Mouse (Mus musculus) intestine, embryonic 14.5 days (tissue): ENCODE results near the gene Insrr. TPM values are rescaled to one million over a fixed set of nuclear protein-coding genes. Genes with fewer than 3 reads are reported as not detected.

ENCODE experiments used
- ATAC-seq: fragments of 200-750 bp; cut with Nextera tagmentation; replicated peaks from 2 replicates; pipeline ENCODE4 v1.8.0; 2017; ENCODE audit warnings: low read depth, moderate number of reproducible peaks, moderate TSS enrichment, moderate library complexity; ENCODE audit not compliant: low FRiP score, low TSS enrichment
- DNase-seq: peaks from one replicate; pipeline ENCODE4 v3.0.0-alpha.2; 2018; ENCODE audit warnings: low spot score
- H3K27ac ChIP-seq: fragments of 300-500 bp; sonication (generic); 2 replicates; pipeline ENCODE4 v1.5.1; 2014; ENCODE audit warnings: low read depth, mild to moderate bottlenecking, control low read depth
- H3K27me3 ChIP-seq: fragments of 300-500 bp; sonication (generic); replicated peaks from 2 replicates; pipeline ENCODE4 v1.6.1; 2014; ENCODE audit warnings: low read length, control low read depth; ENCODE audit not compliant: control insufficient read depth, insufficient read depth
- H3K36me3 ChIP-seq: fragments of 300-500 bp; sonication (generic); 2 replicates; pipeline ENCODE4 v1.6.1; 2014; ENCODE audit warnings: low read length, control low read depth; ENCODE audit not compliant: control insufficient read depth, insufficient read depth
- H3K4me1 ChIP-seq: fragments of 300-500 bp; sonication (generic); replicated peaks from 2 replicates; pipeline ENCODE4 v1.6.1; 2014; ENCODE audit warnings: low read length, control low read depth, mixed read lengths; ENCODE audit not compliant: control insufficient read depth, insufficient read depth
- H3K4me2 ChIP-seq: fragments of 300-500 bp; sonication (generic); 2 replicates; pipeline ENCODE4 v1.6.1; 2014; ENCODE audit warnings: low read length
- H3K4me3 ChIP-seq: fragments of 300-500 bp; sonication (generic); 2 replicates; pipeline ENCODE4 v1.5.1; 2014; ENCODE audit warnings: low read depth, low read length, control low read depth, mixed read lengths
- H3K9ac ChIP-seq: fragments of 300-500 bp; sonication (generic); 2 replicates; pipeline ENCODE4 v1.6.1; 2014; ENCODE audit warnings: mild to moderate bottlenecking, low read length
- H3K9me3 ChIP-seq: fragments of 300-500 bp; sonication (generic); 2 replicates; pipeline ENCODE4 v1.6.1; 2016; ENCODE audit warnings: low read length, control low read depth; ENCODE audit not compliant: control insufficient read depth
- WGBS: fragments of 180-500 bp; shearing (Covaris S2); extraction: QIAGEN DNeasy Blood & Tissue Kit; methylation state at CpG from one replicate; pipeline ENCODE4 v1.1.7; 2014; 5-methylcytosine and 5-hydroxymethylcytosine counted together
- polyA plus RNA-seq: library from polyadenylated mRNA; unstranded; fragments of >200 nt; fragmentation: Nextera tagmentation; extraction: Ambion mirVana; gene quantifications from 2 replicates; pipeline ENCODE4 v1.2.1, GENCODE M21; 2014

The Insrr gene
- polyA plus RNA-seq, 1 experiment from 2014 or later = 0.72 TPM

GRCm38 (mm10) chr3:87761408-87762375, 35.1 kb upstream of the Insrr start:
- Histone ChIP-seq H3K9ac (no peak overlapping the region), H3K27ac (no peak overlapping the region), H3K4me1 (peaks cover 38% of the 10 kb centered on the region), H3K27me3 (no peaks in the 10 kb centered on the region), H3K36me3 (0 out of 2 replicates have a peak, but pooled peaks cover 5% of the 10 kb centered on the region), H3K9me3 (no peaks in the 10 kb centered on the region), H3K4me2 (no peak overlapping the region), H3K4me3 (no peak overlapping the region)
- ATAC-seq (0 out of 2 replicates have a peak, but pooled peaks have one; percentile 4), DNase-seq (no peak)
- 60% methylated on average over 20 of the region's 20 CpGs for WGBS

- 35% methylated on average over 4 of the region's 4 CpGs for WGBS
- peak overlapping the region; percentile 49 for H3K4me2 ChIP-seq
- 0 out of 2 replicates have a peak overlapping the region, but pooled peaks have one; percentile 15 for H3K4me3 ChIP-seq
- DNase-seq (no peak), ATAC-seq (no peak)
- H3K4me1 ChIP-seq = peaks cover 50% of the 10 kb centered on the region
- H3K27me3 ChIP-seq = no peaks in the 10 kb centered on the region
- no peaks in the 10 kb centered on the region for H3K9me3 ChIP-seq
- H3K36me3 ChIP-seq = 0 out of 2 replicates have a peak, but pooled peaks cover 5% of the 10 kb centered on the region
- H3K27ac ChIP-seq = peak overlapping the region; percentile 94
- 0 out of 2 replicates have a peak overlapping the region, but pooled peaks have one; percentile 29 for H3K9ac ChIP-seq
These were observed 33.5 kb upstream of the Insrr start for GRCm38 (mm10) chr3:87763202-87763601.

- Histone ChIP-seq H3K4me3 (peak overlapping the region; percentile 15), H3K36me3 (0 out of 2 replicates have a peak, but pooled peaks cover 5% of the 10 kb centered on the region), H3K4me2 (peak overlapping the region; percentile 49), H3K27ac (peak overlapping the region; percentile 94), H3K9me3 (no peaks in the 10 kb centered on the region), H3K9ac (peak overlapping the region; percentile 29; the same call in 1 of the 2 replicates), H3K27me3 (no peaks in the 10 kb centered on the region), H3K4me1 (peaks cover 50% of the 10 kb centered on the region)
- ATAC-seq (peak; percentile 49), DNase-seq (peak; percentile 88)
- WGBS = 15% methylated on average over 15 of the region's 15 CpGs
These were observed 33.0 kb upstream of the Insrr start for GRCm38 (mm10) chr3:87763683-87764289.

- ATAC-seq = 0 out of 2 replicates have a peak, but pooled peaks have one; percentile 1
- H3K9ac ChIP-seq = 0 out of 2 replicates have a peak overlapping the region, but pooled peaks have one; percentile 29
- no peaks in the 10 kb centered on the region for H3K9me3 ChIP-seq
- peak overlapping the region; percentile 49 for H3K4me2 ChIP-seq
- H3K27me3 ChIP-seq = no peaks in the 10 kb centered on the region
- peak overlapping the region; percentile 94 for H3K27ac ChIP-seq
- DNase-seq = no peak
- H3K4me3 ChIP-seq = peak overlapping the region; percentile 15
- peaks cover 50% of the 10 kb centered on the region for H3K4me1 ChIP-seq
- WGBS = 18% methylated on average over 10 of the region's 10 CpGs
- H3K36me3 ChIP-seq = no peaks in the 10 kb centered on the region
These were observed 32.2 kb upstream of the Insrr start for GRCm38 (mm10) chr3:87764506-87764905.

- 24% methylated on average over 10 of the region's 10 CpGs for WGBS
- Histone ChIP-seq H3K4me2 (peak overlapping the region; percentile 49), H3K9me3 (no peaks in the 10 kb centered on the region), H3K27ac (peak overlapping the region; percentile 94), H3K36me3 (no peaks in the 10 kb centered on the region), H3K4me1 (peaks cover 50% of the 10 kb centered on the region), H3K4me3 (no peak overlapping the region), H3K27me3 (no peaks in the 10 kb centered on the region), H3K9ac (no peak overlapping the region; the same call in 1 of the 2 replicates)
- ATAC-seq (no peak), DNase-seq (no peak)
These were observed 31.7 kb upstream of the Insrr start for GRCm38 (mm10) chr3:87765091-87765490.

- peak overlapping the region; percentile 94 for H3K27ac ChIP-seq
- H3K9me3 ChIP-seq = no peaks in the 10 kb centered on the region
- H3K4me3 ChIP-seq = no peak overlapping the region
- ATAC-seq (no peak), DNase-seq (no peak)
- H3K4me2 ChIP-seq = peak overlapping the region; percentile 49; the same call in 1 of the 2 replicates
- no peaks in the 10 kb centered on the region for H3K27me3 ChIP-seq
- H3K4me1 ChIP-seq = peaks cover 50% of the 10 kb centered on the region
- WGBS = 81% methylated on average over 5 of the region's 5 CpGs
- H3K36me3 ChIP-seq = no peaks in the 10 kb centered on the region
- H3K9ac ChIP-seq = no peak overlapping the region
These were observed 31.0 kb upstream of the Insrr start for GRCm38 (mm10) chr3:87765631-87766283.

- no peak overlapping the region for H3K9ac ChIP-seq
- H3K4me2 ChIP-seq = no peak overlapping the region
- ATAC-seq (no peak), DNase-seq (no peak)
- H3K36me3 ChIP-seq = no peaks in the 10 kb centered on the region
- no peaks in the 10 kb centered on the region for H3K27me3 ChIP-seq
- H3K4me3 ChIP-seq = no peak overlapping the region
- peaks cover 50% of the 10 kb centered on the region for H3K4me1 ChIP-seq
- peak overlapping the region; percentile 94; the same call in 1 of the 2 replicates for H3K27ac ChIP-seq
- 87% methylated on average over 3 of the region's 3 CpGs for WGBS
- H3K9me3 ChIP-seq = no peaks in the 10 kb centered on the region
These were observed 30.5 kb upstream of the Insrr start for GRCm38 (mm10) chr3:87766284-87766667.

GRCm38 (mm10) chr3:87767764-87768163, 29.0 kb upstream of the Insrr start:
- Histone ChIP-seq H3K27ac (peak overlapping the region; percentile 30; the same call in 1 of the 2 replicates), H3K36me3 (no peaks in the 10 kb centered on the region), H3K4me1 (peaks cover 45% of the 10 kb centered on the region), H3K4me2 (peak overlapping the region; percentile 51), H3K27me3 (no peaks in the 10 kb centered on the region), H3K9me3 (no peaks in the 10 kb centered on the region), H3K4me3 (peak overlapping the region; percentile 45), H3K9ac (peak overlapping the region; percentile 30)
- DNase-seq = no peak
- ATAC-seq = no peak
- WGBS = 75% methylated on average over 8 of the region's 8 CpGs
